Mouse (Mus musculus): ENCODE data around the gene Rars.

Rars gene

GRCm38 (mm10) chr11:35766845-35767244 is 67.5 kb downstream of the Rars start:
- no peak for DNase-seq

- DNase-seq: no peak
Observed at GRCm38 (mm10) chr11:35760627-35761003, 73.7 kb downstream of the Rars start.

GRCm38 (mm10) chr11:35760001-35760626 is 74.2 kb downstream of the Rars start:
- no peak for DNase-seq
